Mouse (Mus musculus) liver, postnatal 0 days (tissue): ENCODE measurements around the gene Idi2. TPM values are rescaled to one million over a fixed set of nuclear protein-coding genes. Genes with fewer than 3 reads are reported as not detected.
"Not testable (repeated sequence)": the region's sequence is repeated elsewhere in the genome, so short reads cannot be mapped to it uniquely, and the experiment has no call there.

ENCODE experiments used
- ATAC-seq: fragments of 200-750 bp; cut with Nextera tagmentation; 2 replicates; pipeline ENCODE4 v1.8.0; 2017; ENCODE audit warnings: mild to moderate bottlenecking, moderate library complexity
- DNase-seq: peaks from one replicate; pipeline ENCODE4 v3.0.0-alpha.2; 2016
- H3K27ac ChIP-seq: fragments of 300-500 bp; sonication (generic); 2 replicates; pipeline ENCODE4 v1.5.1; 2014; ENCODE audit warnings: antibody characterized with exemption, moderate library complexity, mild to moderate bottlenecking, low read depth
- H3K27me3 ChIP-seq: fragments of 300-500 bp; sonication (generic); 2 replicates; pipeline ENCODE4 v1.6.1; 2014; ENCODE audit warnings: low read length, control low read depth, mixed read lengths; ENCODE audit not compliant: insufficient read depth
- H3K36me3 ChIP-seq: fragments of 300-500 bp; sonication (generic); replicated peaks from 2 replicates; pipeline ENCODE4 v1.6.1; 2014; ENCODE audit warnings: mild to moderate bottlenecking, control low read depth, low read length, moderate library complexity, mixed read lengths; ENCODE audit not compliant: insufficient read depth
- H3K4me1 ChIP-seq: fragments of 300-500 bp; sonication (generic); 2 replicates; pipeline ENCODE4 v1.6.1; 2014; ENCODE audit warnings: antibody characterized with exemption, mild to moderate bottlenecking, control low read depth; ENCODE audit not compliant: insufficient read depth
- H3K4me2 ChIP-seq: fragments of 300-500 bp; sonication (generic); 2 replicates; pipeline ENCODE4 v1.6.1; 2014; ENCODE audit warnings: low read depth, mild to moderate bottlenecking, low read length, moderate library complexity, mixed read lengths
- H3K4me3 ChIP-seq: fragments of 300-500 bp; sonication (generic); 2 replicates; pipeline ENCODE4 v1.5.1; 2014; ENCODE audit warnings: low read depth, low read length
- H3K9ac ChIP-seq: fragments of 300-500 bp; sonication (generic); replicated peaks from 2 replicates; pipeline ENCODE4 v1.6.1; 2014; ENCODE audit warnings: mild to moderate bottlenecking, moderate library complexity
- H3K9me3 ChIP-seq: fragments of 300-500 bp; sonication (generic); 2 replicates; pipeline ENCODE4 v1.6.1; 2016; ENCODE audit warnings: mild to moderate bottlenecking, control low read depth, low read length, mixed read lengths
- CTCF ChIP-seq: sonication (generic); IDR thresholded peaks from 2 replicates; pipeline ENCODE4 v1.5.1; 2016; ENCODE audit warnings: antibody characterized with exemption, low read depth
- EP300 ChIP-seq: IDR thresholded peaks from 2 replicates; pipeline ENCODE4 v1.6.1; 2016; ENCODE audit warnings: antibody characterized with exemption, low read depth, mild to moderate bottlenecking
- WGBS: fragments of 180-500 bp; shearing (Covaris S2); extraction: QIAGEN DNeasy Blood & Tissue Kit; methylation state at CpG from one replicate; pipeline ENCODE4 v1.1.7; 2014; ENCODE audit not compliant: insufficient replicate concordance; 5-methylcytosine and 5-hydroxymethylcytosine counted together
- polyA plus RNA-seq: library from polyadenylated mRNA; unstranded; fragments of >200 nt; fragmentation: Nextera tagmentation; extraction: Ambion mirVana; gene quantifications from 2 replicates; pipeline ENCODE4 v1.2.1, GENCODE M21; 2015

Idi2 gene
- polyA plus RNA-seq, 1 experiment from 2014 or later = not detected

DNA sequence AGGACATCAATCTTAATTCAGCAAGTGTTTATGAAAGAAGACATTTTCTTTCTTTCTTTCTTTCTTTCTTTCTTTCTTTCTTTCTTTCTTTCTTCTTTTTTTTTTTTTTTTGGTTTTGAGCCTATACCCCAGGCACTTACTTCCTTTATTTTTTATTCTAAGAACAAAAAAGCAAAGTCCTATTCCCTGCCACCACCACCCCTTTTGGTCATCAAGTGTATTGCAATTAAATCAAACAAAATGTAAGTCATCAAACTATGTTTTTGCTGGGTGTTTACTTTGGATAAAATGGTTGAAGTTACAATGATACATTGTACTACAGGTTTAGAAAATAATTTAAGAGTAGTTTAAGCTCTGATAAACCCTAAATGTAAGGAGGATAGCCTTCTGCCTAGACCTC, 19.7 kb downstream of the Idi2 start:
- Histone ChIP-seq H3K27ac (no peak overlapping the region), H3K4me1 (no peaks in the 10 kb centered on the region), H3K27me3 (no peaks in the 10 kb centered on the region), H3K4me2 (no peak overlapping the region), H3K9ac (no peak overlapping the region), H3K9me3 (no peaks in the 10 kb centered on the region), H3K4me3 (no peak overlapping the region), H3K36me3 (peaks cover 65% of the 10 kb centered on the region)
- TF ChIP-seq EP300 = no peak
- TF ChIP-seq CTCF = peak; percentile 20; the same call in 1 of the 2 replicates
- DNase-seq (no peak), ATAC-seq (no peak)

GRCm38 (mm10) chr13:8972972-8973371, 20.3 kb downstream of the Idi2 start:
- WGBS = 69% methylated on average over 3 of the region's 3 CpGs
- no peak overlapping the region for H3K4me3 ChIP-seq
- no peaks in the 10 kb centered on the region for H3K4me1 ChIP-seq
- no peak for DNase-seq
- no peak overlapping the region for H3K4me2 ChIP-seq
- H3K9ac ChIP-seq = no peak overlapping the region
- H3K36me3 ChIP-seq = peaks cover 70% of the 10 kb centered on the region
- no peaks in the 10 kb centered on the region for H3K9me3 ChIP-seq
- H3K27ac ChIP-seq = no peak overlapping the region
- TF ChIP-seq EP300 = no peak
- H3K27me3 ChIP-seq = no peaks in the 10 kb centered on the region
- ATAC-seq = no peak

- Histone ChIP-seq H3K27me3 (no peaks in the 10 kb centered on the region), H3K4me1 (peaks cover 10% of the 10 kb centered on the region), H3K27ac (no peak overlapping the region), H3K4me3 (no peak overlapping the region), H3K4me2 (no peak overlapping the region), H3K9me3 (no peaks in the 10 kb centered on the region), H3K36me3 (peaks cover 42% of the 10 kb centered on the region), H3K9ac (no peak overlapping the region)
- TF ChIP-seq CTCF (no peak), EP300 (no peak)
- WGBS = 80% methylated on average over 6 of the region's 6 CpGs
- ATAC-seq = no peak
- DNase-seq = no peak
These were observed 39.6 kb downstream of the Idi2 start for GRCm38 (mm10) chr13:8992231-8992630.

- Histone ChIP-seq H3K36me3 (peaks cover 13% of the 10 kb centered on the region), H3K9ac (peak overlapping the region; percentile 81), H3K9me3 (no peaks in the 10 kb centered on the region), H3K4me2 (peak overlapping the region; percentile 94), H3K4me1 (peaks cover 13% of the 10 kb centered on the region), H3K27ac (peak overlapping the region; percentile 94), H3K27me3 (no peaks in the 10 kb centered on the region), H3K4me3 (peak overlapping the region; percentile 85)
- TF ChIP-seq EP300 (no peak), CTCF (no peak)
- peak; percentile 31 for DNase-seq
- ATAC-seq = peak; percentile 15
- WGBS = under 1% methylated on average over 33 of the region's 33 CpGs
These were observed 42.7 kb downstream of the Idi2 start for GRCm38 (mm10) chr13:8995159-8995989.

DNA sequence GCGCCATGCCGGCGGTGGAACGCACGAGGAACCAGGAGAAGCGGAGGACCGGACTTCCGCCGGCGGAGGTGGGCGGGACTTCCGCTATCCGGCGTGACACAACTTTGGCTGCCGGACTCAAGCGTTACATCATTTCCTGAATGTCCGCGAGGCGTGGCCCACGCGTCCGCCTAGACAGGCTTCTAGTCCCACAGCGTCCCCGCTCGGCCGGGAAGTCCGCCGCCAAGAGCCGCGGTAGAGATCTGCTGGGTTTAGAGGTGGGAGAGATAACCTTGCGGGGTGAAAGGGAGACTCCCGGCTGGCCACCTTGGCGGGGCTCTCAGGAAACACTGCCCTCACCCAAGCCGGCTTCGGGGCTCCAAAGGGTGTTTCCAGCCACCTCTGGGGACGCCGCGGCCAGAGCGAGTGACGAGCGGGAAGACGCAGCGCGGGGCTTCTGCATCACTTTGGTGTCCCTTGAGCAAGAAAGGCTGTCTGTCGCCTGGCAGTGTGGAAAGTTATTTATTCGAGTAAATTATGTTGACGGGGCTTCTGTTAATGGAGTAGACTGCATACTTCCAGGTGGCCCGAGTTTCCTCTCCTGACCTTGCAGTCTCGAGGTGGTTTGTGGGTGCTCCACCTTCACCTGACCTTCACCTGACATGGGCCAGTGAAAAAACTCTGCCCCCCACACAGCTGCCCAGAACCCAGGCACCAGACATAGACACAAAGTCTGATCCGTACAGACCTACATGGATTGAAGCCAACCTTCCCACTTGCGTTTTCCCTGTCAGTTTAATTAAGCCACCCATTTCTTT, 43.5 kb downstream of the Idi2 start, which contains the start of gene Gtpbp4:
Gene Gtpbp4 (minus strand): TSS at position 94 of the 797 bp plus-strand sequence.
- no peaks in the 10 kb centered on the region for H3K27me3 ChIP-seq
- no peaks in the 10 kb centered on the region for H3K9me3 ChIP-seq
- H3K27ac ChIP-seq = peak within 1 kb of the TSS; percentile 94
- H3K36me3 ChIP-seq = peaks cover 5% of the 10 kb centered on the region
- peak within 1 kb of the TSS; percentile 94 for H3K4me2 ChIP-seq
- peak; percentile 97 for DNase-seq
- H3K4me1 ChIP-seq = peaks cover 13% of the 10 kb centered on the region
- H3K4me3 ChIP-seq = peak within 1 kb of the TSS; percentile 85
- peak; percentile 97 for ATAC-seq
- under 1% methylated on average over 51 of the region's 51 CpGs for whole genome bisulfite sequencing
- TF ChIP-seq CTCF = peak; percentile 91
- peak; percentile 83; the same call in 1 of the 2 replicates for TF ChIP-seq EP300
- H3K9ac ChIP-seq = peak within 1 kb of the TSS; percentile 94

GRCm38 (mm10) chr13:8997221-8997620, 44.6 kb downstream of the Idi2 start:
- not testable (repeated sequence) for H3K9me3 ChIP-seq, ATAC-seq, H3K4me2 ChIP-seq, H3K36me3 ChIP-seq, H3K9ac ChIP-seq, H3K4me3 ChIP-seq, DNase-seq, H3K27me3 ChIP-seq
- peak overlapping the region; percentile 94 for H3K27ac ChIP-seq
- H3K4me1 ChIP-seq = peaks cover 13% of the 10 kb centered on the region
- WGBS = 78% methylated on average over 5 of the region's 5 CpGs
